12 mouse cellular contexts compared by ENCODE assay signal in genomic region chr12:74171257-74171656, GRCm38 (mm10).
"Had no signal": no experiment of that assay in that cellular context is flagged by ENCODE, and none has a peak within 500 bp of the region (broad histone marks: within the 10 kb centered on the region; RNA-seq: fewer than 3 reads in every experiment).

No protein-coding gene starts in this region.

- DNase-seq: kidney, postnatal 25 days; liver, embryonic 13.5 days; lung, adult 2 months; lung, postnatal 14 days; lung, postnatal 4 days; midbrain, embryonic 14.5 days; thymus, adult 2 months; thymus, postnatal 14 days; thymus, postnatal 4 days had no signal

- H3K9me3 ChIP-seq: liver, embryonic 13.5 days had no signal

- H3K27me3 ChIP-seq: liver, embryonic 13.5 days had no signal

- H3K4me2 ChIP-seq: liver, embryonic 13.5 days; midbrain, embryonic 11.5 days had no signal

- H3K4me1 ChIP-seq: liver, embryonic 13.5 days had no signal

- H3K27ac ChIP-seq: kidney, postnatal 0 days; layer of hippocampus, adult 2 months; liver, embryonic 13.5 days had no signal

- H3K4me3 ChIP-seq: layer of hippocampus, adult 2 months; liver, embryonic 13.5 days had no signal

- H3K9ac ChIP-seq: liver, embryonic 13.5 days had no signal

- H3K36me3 ChIP-seq: liver, embryonic 13.5 days had no signal
